Mouse (Mus musculus) urinary bladder, postnatal 14 days (tissue): ENCODE measurements at regions not wholly inside any gene's neighbourhood (a gene's known extent, or its start where the extent isn't known, plus 50 kb on each side); places are given as distances from the start of the nearest gene placed in this dataset.

ENCODE experiments used
- DNase-seq: peaks from one replicate; pipeline ENCODE4 v3.0.0; 2021; ENCODE audit warnings: low spot score

DNA sequence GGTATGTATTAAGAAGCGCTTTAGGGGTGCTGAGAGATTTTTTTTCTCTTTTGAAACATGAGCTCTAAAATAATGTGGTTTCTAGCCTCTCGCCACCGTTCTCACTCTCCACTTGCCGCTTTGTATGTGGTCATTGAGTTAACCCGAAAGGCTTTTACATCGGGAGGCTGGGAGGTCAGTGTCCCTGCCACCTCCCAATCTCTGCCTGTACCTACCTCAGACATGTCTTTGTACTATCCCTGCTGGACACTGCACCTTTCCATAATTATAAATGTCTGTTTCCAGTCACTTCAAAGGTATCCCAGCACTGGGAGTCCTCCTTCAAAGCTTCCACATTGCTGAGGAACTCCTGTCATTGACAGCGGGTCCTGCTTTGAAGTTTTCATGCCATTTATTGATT is 347.6 kb upstream of the Tbc1d2b start:
- DNase-seq, result no peak

DNA sequence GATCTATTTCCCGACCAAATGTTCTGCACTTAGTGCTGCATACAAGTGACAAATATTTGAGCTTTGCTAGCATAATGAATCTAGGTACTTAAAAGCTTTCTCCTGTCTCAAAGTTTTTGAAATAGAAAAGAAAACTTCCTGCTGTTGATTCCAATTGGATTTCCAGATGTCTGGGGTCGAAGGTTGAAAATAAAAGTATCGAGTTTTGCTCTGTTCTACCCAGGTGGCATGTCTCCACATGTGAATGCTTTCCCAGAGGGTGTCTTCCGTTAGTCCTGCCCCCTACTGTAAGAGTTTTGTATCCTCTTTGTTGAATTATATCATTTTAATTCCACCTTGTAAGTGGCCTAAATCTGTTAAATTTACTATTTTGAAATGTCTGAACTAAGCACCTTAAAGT is 327.3 kb upstream of the Tbc1d2b start:
- no peak for DNase-seq

DNA sequence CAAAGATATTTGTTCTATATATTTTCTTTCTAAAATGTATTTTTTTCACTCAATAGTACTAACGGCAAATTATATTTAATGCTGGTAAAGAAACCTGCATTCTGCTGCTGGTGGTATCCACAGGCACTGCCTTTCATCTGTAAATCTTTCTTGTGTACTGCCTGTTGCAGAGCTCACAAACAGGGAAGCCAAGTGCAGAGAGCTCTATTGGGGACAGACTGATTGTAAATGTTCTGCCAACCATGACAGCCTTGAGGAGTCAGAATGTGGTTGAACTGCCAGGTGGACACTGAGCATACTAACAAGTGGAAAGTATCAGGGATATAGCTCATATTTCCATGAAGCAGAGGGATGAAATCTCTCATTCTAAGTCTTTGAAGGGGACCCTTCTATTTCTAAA is 286.1 kb upstream of the Tbc1d2b start:
- DNase-seq, result no peak

DNA sequence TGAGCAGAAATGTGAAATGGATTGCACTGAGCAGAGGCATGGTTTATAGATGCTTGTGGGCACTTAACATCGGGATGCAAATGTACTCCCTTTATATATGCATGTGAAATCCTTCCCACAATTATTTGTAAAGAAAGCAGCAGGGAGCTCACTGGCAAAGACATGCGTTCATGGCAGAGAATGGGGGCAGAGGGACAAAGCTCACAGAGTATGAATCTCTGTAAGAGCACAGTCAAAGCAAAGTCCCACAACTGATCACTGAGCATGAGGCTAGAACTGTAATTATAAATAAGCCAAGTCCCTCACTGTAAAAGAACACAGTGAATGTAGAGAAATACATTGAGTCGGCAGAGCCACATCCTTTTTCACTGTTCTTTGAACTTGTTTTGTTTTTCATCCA is 285.6 kb upstream of the Tbc1d2b start:
- DNase-seq, result no peak

DNA sequence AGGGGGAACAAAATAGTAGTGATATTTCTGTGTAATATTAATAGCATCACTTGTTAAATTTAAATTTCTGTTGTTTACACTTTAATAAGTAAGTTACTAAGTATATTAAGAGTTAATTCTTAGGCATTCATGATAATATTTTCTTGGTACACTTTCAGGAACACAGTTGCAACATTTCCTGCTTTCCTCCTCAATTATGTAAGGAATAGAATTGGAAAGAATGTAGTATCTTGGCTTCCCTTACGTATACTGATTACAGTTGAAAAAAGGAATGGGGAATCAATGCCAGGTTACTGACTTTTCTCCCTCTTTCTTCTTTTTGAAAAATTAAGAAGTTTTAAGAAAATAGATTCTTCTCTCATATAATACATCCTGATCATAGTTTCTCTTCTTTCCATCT is 277.3 kb upstream of the Tbc1d2b start:
- no peak for DNase-seq

DNA sequence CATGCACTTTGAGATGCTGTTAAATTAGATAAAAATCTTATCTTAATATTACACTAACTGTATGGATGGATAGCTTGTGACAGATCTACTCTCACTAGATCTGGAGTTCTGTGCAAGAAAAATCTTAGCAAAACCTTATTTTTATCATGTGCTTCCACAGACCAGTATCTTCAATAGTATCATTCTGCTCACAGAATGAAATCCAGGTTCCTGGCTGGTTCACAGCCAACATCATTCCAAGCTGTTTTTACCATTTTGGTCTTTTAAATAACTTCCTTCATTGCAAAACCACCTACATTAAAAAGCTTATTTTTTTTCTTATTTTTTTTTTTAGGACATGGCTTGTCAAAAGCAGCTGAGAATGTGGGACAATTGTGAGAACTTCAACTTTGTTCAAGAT is 276.1 kb upstream of the Tbc1d2b start:
- no peak for DNase-seq

DNA sequence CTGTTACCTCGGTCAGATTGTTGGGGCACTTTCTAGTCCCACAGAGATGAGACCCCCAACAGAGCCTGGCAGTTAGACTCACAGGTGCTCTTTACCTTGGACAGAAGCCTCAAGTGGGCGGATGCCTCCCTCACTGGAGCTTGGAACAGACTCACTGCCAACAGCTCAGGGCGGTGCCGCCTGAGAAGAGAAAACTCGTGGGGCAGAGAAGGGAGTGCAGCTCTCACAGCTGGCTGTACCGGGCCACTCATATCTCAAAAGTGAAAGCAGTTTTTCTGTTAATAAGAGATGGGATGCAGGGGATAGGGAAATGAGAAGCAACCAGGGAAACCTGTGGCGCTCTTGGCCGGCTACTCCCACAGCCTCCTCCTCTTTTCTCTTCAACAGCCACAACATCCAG is 267.1 kb upstream of the Tbc1d2b start:
- DNase-seq, result peak; percentile 18

DNA sequence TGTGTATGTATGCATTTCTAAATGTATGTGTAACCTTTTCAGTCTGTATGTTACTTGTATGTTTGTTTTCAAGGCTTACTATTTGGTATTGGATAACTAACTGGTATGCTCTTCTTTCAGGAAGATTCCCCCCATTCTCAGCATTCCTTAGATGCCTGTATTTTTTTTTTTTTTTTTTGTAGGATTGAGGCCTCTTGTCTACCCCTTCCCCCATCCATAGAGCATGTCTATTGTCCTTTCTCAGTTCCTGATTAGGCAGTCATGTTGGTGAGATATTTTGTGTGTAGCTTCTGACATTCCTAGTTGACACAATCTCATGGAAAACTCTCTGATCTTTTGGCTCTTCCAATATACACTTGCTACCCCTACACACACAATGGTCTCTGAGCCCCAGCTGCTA is 262.8 kb upstream of the Tbc1d2b start:
- no peak for DNase-seq

DNA sequence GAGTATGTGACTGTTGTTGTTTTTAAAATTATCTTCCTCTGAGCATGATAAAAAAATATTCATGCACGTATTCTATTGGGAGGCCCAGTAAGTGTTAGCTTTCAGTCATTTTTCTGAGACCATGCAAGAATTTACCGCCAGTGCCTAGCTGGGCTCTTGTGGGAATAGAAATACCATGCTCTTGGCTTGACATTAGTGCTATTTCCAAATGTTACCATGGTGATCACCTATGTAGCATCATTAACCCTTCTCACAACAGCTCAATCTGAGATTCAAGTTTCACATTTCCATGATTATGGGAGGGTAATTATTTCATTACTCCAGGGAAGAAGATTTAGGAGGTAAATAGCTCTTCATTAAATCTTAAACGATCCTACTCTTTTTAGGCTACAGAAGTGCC is 250.6 kb upstream of the Tbc1d2b start:
- DNase-seq, result no peak

DNA sequence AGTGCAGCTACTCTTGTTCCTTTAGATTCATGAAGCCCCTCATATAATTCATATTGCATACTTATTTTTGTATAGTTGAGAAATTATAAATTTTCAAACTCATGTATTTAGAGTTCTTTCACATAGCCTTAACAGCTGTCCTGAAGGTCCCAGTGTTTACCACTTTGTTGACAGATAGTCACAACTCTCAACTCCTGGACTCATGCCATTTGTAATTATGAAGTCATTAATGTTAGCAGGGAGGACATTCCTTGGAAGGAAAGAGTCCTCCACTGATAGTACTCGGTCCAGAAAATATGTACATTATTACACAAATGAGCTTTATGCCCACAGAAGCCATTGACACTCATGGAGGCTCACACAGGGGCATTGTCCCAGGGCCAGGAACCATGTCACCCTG is 224.3 kb upstream of the Tbc1d2b start:
- DNase-seq, result no peak

DNA sequence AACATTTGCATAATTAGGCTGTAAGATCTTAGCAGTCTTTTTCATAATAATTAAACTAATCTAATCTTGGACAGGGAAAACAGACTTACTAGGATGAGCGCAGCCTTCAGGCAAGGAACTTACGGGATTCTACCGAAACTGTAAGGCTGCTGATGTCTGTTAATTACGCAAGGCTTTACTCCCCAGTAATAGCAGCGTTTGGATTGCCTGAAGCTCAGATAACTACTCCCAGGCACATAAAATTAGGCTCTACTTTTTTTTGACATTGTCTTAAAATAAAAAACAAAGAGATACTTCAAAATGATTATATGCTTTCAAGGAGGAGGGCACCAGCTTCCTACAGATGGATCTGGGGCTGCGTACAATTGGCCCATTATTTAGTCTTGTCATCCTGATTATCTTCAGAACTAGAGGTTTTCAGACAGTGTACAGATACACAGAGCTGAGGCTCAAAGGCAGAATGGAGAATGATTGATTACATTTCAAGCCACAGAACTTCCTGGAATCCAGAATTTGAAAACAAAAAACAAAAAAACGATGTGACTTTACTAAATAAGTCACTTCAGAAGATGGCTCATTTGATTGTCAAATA is 220.1 kb upstream of the Tbc1d2b start:
- no peak for DNase-seq

DNA sequence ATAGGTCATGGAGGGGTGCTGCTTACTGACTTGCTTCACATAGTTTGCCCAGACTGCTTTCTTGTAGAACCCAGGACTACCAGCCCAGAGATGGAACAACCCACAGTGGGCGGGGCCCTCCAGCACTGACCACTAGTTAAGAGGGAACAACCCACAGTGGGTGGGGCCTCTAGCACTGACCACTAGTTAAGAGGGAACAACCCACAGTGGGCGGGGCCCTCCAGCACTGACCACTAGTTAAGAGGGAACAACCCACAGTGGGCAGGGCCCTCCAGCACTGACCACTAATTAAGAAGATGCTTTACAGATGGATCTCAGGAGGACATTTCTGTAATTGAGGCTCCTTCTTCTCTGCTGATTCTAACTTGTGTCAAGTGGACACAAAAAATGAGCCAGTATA is 180.0 kb upstream of the Tbc1d2b start:
- DNase-seq, result no peak

DNA sequence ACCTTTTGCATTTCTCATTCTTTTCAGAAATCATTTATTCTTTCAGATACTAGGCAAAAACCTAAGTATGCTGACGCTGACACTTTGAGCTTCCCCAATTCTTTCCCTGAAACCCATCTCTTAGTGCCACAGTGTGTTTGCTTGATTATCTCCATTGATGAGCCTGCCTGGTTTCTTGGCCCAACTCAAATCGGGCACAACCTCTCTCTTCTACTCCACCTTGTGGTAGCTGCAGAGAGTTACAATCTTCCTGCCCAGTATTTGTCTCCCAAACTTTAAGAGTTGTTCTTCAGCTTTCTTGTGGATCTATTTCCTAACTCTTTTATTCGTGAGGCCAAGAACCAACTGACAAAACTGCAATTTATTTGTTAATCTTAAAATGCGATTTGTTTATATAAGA is 176.4 kb upstream of the Tbc1d2b start:
- no peak for DNase-seq

DNA sequence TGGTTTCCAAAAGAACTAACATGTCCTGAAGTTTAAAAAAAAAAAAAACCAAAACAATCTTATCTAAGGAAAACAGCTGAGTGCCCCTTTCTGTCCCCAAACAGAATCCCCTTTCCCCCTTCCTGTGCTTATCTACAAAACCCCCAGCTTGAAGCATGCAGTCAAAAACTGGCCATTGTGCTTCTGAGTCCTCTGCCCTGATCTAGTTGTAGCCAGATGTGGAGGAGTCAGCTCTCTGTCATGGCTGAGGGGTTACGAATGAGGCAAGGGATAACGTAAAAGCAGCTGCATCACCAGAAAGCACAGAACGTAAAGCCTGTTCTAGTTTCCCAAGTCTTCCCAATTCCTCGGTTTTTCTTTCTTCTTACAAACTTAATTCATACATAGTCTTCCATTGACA is 164.3 kb upstream of the Tbc1d2b start:
- DNase-seq, result no peak

DNA sequence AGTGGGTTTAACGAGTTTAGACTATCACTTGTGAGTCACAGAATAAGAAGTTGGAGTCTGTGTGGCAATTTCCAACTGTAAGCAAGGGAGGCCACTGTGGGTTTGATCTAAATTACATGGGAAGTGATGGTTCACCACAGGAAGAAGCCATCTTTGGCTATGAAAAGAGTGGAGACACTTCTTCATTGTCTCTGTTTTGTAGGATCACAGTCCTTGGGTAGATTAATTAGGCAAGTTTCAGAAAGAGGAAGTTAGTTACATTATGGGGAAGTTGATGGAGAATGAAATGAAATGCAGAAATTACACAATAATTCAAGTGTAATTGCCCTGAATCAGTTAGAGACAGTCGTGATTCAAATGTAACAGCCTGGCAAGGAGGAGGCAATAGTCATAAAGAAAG is 160.3 kb upstream of the Tbc1d2b start:
- DNase-seq, result no peak

DNA sequence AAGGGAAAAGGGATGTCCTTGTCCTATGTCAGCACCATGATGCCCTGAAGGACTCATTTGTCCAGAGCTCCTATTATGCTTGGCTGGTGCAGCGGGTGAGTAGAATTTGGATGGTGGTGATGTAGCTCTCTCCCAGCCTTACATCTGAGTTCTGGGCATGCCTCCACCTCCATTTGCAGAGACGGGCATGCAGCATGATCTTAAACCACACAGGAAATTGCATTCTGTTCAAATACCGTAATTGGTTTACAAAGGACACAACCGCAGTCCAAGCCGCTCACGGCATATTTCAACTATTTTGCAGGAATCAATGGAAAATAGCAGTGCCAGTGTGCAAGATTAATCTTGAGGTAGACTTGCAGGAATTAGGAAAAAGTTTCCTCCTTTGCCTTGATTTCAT is 151.1 kb upstream of the Tbc1d2b start:
- no peak for DNase-seq

DNA sequence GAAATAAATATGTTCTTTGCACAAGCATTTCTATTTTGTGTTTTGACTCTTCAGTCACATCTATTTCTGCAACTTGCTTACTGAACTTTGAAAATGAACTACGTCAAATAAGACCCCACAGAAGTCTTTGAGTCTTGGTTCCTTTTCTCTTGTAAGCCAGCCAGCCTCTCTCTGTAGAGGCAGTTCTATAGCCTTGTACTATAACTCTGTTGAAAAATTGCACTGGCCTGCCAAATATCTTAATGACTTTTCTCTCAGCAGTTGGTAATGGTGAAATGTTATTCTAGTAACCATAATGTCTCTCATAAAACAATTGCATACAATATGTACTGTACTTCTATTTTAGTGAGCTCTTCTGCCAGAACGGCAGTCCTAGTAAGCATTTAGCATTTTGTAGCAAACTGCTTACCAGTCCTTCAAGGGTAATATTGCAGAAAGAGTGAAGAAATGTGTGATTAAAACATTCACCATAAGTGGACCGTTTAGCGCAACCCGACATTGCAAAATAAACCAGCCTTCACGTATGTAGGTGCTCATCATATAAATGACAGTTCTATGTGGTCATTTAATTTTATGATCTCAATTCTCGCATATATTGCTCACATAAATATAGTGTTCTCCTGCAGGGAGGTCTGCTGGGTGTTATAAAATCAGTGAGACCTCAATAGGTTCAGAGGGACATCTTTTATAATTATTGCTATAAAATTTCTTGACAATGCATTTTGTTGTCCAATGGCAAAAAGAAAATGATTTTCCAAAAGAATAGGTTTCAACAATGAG is 149.3 kb upstream of the Tbc1d2b start:
- no peak for DNase-seq

DNA sequence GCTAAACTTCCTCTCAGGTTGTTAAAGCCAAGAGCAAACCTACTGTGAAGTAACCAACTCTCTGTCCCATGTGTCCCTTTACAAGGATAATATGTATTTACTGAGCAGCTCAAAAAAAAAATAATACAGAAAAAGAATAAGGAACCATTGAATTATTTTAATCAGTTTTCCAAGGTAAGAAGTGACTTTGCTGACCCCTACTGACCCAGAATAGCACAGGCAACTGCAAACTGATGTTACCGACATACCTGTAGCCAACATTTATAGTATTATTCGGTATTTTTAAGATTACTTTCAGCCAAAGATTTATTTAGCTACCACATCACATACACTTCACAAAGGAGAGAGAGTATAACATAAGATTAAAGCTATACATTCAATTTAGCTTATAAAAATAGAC is 138.2 kb upstream of the Tbc1d2b start:
- DNase-seq, result no peak

DNA sequence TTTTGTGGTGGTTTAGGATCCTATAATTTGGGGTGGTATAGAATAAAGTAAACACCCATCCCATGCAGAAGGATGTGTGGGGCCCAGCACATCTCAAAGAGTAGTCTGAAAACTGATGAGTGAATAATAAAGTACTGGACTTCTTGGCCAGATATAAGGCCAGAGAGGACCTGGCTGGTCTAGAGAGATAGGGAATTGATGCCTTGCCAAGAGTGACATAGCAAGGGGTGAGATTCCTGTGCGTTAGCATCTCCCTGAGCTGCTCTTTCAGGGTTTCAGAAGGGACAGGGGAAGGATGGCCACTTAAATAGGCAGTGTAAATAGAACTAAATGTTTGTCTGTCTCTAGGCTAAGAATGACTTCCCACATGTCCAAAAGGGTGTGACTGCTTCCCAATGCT is 137.0 kb upstream of the Tbc1d2b start:
- DNase-seq, result no peak

DNA sequence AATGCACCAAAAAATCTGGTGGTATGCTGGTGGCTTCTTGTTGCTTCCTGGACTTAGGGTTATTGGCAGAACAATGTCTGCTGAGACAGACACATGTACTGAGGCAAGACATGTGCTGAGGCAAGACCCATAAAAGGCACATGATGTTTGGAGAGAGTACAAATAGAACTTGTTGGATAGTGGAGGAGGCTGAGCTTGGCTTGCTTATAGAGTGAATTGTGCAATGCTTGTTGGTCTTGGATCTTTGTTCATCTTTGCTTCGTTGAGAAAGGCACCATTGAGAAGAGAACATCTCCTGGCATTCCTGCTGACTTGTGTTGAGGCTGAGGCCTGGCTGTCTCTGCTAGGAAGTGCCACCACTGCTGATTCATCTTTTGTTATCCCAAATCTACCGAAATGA is 117.8 kb upstream of the Tbc1d2b start:
- DNase-seq, result no peak

DNA sequence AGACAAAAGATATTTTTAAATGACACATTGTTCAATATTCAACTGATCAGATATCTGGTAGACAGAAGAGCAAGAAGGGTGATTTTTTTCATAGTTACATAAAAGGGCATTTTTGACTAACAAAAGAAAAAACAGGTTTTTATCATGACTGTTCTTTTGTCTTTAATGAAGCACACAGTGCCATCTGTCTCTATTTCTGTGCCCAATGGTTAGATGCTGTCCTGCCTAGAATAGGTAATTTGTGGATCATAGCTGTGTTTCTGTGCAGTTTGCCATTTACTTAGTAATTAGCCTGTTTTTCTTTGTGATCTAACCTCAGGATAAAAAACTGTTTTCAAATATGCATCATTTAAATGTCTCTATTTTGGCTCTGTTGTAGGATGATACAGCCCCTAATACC is 114.4 kb upstream of the Tbc1d2b start:
- DNase-seq, result no peak

DNA sequence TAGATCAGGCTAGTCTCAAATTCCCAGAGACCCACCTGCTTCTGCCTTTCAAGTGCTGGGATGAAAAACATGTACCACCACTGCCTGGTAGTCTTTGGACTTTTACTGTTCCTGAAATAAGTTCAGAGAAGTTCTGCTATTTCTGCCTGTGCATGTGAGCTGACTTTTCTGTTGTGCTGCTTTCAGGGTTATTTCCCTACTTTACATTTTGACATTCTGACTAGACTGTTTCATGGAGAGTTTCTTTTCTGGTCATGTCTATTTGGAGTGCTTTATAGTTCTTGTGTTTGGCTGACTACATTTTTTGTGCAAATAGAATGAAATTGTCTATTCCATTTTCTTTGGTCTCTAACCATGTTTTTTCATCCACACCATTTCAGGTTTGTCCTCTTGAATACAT is 109.5 kb upstream of the Tbc1d2b start:
- no peak for DNase-seq

DNA sequence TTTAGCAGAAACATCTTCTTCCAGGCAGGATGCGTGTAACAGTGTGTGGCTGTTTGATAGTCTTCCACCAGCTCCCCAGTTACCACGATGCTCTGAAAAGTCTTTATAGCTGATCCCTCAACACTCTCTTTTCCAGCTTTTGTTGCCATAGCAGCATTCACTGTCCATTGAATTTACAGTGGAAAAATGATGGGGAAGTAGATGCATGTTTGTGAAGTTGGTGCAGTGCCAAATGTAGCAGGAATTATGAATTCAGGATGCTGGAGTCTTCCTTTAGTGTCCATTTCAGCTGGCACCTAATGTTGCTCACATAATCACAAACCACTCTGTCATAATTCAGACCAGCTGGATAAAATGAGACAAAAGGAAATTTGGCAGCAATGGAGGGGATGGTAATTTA is 99.0 kb upstream of the Tbc1d2b start:
- no peak for DNase-seq

DNA sequence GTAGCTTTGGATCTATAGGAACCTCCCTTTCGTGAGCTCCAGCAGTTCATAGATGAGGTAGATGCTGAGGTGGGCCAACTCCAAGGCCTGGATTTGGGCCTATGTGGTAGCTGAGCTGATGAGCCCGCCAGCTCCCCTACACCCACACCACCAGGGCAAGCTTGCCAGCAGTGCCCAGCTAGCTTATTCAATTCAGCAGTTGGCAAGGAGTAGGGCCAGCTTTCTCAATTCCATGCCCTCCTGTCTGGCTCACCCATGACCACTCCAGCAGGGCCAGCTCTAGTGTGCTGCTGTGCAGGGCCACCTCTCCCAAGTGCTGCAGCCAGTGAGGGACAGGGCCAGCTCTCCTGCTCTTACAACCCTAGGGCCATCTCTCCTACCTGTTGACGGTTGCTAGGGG is 97.1 kb upstream of the Tbc1d2b start:
- DNase-seq, result no peak
